Mouse (Mus musculus) embryo, embryonic 11.5 days (tissue): ENCODE measurements around the gene Clspn.
A peak's percentile ranks its signal among the peaks of the same experiment; 100 is the strongest.

Source experiments
- DNase-seq: peaks from one replicate; pipeline ENCODE4 v3.0.0-alpha.2; 2012; ENCODE audit warnings: low read depth, low spot score

The Clspn gene

DNA sequence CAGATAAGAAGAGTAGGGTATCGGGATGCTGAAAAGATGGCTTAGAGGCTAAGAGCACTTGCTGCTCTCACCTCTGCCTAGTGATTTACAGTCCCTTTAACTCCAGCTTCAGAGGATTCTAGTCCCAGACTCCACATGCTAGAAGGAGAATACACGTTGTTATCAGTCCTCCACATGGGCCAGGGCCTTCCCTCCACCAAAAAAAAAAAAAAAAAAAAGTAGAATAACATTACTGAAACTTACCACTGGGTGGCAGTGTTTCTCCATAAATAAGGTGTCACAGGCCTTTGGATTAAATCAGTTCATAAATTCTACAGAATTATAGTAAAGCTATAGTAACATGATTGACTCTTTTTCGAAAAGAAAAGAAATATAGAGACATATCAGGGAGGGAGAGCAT lies 2.3 kb upstream of the Clspn start:
- peak; percentile 54 for DNase-seq

DNA sequence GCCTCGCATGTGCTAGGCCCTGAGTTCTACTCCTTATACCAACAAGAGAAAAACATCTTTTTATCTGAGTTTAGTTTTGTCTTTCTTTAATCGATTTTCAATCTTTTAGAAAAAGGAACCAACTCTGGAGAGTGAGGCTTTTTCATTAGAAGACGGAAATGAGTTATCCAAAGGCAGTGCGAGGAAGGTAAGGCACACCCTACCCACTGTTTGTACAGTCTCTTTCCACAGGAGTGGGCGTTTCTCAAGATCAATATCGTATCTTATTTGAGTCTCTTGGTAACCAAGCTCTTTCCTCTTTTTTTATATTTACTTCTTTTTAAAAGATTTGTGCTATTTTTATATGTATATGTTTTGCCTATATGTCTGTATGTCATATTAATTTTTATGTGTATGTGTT lies 7.1 kb downstream of the Clspn start:
- no peak for DNase-seq

DNA sequence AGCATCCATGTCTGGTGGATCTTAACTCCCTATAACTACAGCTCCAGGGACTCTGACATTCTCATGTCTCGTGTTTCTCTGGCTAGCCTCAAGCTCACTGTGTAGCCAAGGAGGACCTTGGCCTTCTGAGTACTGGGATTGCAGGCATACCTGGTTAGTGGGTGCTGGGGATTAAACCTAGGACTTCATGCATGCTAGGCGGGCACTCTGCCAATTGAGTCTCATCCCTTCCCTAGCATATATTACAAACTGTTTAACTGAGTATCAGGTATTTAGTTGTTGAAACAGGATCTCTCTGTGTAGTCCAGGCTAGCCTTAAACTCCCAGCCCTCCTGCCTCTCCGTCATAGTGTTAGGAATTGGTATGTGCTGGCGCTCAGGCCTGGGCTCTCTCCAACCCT lies 10.5 kb downstream of the Clspn start:
- no peak for DNase-seq

DNA sequence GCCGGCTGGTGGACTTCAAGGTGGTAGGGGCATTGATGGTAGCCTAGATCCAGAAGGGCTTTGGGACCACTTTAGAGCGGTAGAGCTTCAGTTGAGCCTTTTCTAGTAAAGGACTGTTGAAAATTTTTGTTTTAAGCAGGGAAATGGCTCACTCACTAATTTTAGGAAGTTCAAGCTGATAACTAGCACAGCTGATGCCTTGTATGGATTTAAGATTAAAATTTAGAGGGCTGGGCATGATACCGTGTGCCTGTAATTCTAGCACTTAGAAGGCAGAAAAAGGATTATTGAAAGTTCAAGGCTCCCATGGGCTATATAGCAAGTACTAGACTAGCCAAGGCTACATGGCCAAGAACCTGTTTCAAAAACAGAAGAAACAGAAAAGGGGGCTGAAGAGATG lies 13.0 kb downstream of the Clspn start:
- DNase-seq, result no peak

DNA sequence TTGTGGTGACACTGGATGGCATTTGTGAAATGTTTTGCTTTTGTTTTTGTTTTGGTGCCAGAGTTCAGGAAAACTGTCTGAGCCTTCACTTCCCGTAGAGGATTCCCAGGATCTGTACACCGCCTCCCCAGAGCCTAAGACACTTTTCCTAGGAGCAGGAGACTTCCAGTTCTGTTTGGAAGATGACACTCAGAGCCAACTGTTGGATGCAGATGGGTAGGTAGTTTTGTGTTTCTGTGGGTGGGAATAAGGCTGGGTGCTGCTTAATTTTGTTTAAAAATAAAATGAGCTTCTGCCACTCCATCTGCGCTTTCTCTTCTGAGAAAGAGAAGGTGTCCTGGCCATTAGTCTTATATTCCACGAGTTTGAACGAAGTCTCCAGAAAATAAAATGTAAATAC lies 19.5 kb downstream of the Clspn start:
- DNase-seq, result no peak

DNA sequence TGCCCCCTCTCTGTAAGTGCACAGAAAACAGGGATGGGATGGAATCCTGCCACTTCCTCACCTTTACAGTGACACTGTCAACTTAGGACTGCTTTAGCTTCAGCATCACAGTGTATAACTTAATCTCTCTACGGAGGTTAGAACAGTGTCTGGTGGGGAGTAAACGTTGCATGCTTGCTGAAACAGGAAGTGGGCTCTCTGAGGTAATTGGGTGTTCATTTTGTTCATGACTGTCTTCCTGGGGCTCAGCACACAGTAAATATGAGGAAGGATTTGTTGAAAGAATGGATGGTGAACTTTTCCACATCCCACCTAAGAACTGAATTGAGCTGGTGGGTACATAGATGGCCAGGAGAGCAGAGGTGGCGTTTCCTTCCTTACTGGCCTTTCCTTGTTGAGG lies 21.2 kb downstream of the Clspn start:
- no peak for DNase-seq

DNA sequence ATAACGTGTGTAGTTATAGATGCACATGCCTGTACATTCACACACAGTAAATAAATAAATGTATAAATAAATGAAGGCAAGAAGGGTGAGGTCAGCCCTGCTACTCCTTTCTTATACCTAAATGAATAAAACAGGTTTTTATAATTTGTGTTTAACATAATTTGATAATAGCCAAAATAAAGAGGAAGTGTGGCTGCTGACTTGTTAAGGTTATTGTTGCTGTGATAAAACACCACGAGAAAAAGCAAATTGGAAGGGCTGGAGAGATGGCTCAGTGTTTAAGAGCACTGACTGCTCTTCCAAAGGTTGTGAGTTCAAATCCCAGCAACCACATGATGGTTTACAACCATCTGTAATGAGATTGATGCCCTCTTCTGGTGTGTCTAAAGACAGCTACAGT lies 22.3 kb downstream of the Clspn start:
- DNase-seq, result no peak

DNA sequence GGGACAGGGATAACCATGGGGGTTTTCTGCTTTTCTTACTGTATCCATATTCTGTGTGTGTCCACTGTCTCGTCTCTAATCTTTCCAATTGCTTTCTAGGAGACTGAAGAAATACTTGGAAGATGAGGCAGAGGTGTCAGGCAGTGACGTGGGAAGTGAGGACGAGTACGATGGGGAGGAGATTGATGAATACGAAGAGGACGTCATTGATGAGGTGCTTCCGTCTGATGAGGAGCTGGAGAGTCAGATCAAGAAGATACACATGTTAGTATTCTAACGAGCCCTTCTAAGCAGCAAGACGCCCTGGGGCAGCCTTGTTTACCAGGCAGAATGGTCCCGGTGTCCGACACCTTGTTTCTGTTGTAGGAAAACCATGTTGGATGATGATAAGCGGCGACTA lies 29.0 kb downstream of the Clspn start:
- DNase-seq, result no peak

DNA sequence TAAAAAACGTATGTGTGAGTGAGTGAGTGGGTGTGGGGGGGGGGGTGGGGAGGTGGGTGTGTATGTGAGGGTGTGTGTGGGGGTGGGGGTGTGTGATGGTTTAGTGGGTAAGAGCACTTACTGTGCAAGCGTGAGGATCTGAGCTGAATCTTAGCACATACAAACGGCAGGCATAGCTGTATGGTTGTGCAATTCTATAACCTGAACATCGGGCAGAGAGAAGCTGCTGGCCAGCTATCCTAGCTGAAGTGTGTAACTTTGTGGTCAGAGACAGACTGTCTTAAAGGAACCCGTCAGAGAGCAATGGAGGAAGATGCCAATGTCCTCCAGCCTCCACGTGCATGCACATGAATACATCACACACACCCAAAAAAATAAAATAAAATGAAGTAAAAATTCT lies 35.3 kb downstream of the Clspn start:
- DNase-seq, result no peak

DNA sequence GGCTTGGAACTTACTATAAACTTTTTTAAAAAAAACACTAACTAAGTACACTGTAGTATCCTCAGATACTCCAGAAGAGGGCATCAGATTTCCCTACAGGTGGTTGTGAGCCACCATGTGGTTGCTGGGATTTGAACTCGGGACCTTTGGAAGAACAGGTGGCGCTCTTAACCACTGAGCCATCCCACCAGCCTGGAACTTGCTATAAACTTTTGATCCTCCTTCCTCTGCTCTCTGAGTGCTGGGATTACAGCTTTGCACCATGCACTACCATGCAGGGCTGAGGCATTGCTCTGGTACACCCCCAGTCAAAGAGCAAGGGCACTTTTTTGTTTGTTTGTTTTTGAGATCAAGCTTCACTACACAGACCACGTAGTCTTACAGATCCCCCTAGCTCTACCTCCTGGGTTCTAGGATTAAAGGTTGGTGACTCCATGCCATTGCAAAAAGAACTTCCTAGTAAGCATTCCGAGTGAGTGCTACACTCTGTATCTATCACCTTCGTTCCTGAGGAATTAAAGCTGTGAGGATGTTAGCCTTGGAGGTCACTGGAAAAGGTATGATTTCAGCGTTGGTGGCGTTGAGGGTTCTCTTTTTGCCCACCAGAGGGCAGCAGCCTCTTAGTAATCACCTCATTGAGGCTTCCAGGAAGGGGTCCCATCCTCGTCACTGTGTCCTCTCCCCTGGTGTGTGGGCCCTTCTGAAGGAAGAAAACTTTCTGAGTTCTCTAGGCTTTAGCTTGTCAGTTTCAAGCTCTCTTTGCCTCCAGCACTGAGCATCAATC lies 43.4 kb downstream of the Clspn start:
- DNase-seq, result peak; percentile 65

DNA sequence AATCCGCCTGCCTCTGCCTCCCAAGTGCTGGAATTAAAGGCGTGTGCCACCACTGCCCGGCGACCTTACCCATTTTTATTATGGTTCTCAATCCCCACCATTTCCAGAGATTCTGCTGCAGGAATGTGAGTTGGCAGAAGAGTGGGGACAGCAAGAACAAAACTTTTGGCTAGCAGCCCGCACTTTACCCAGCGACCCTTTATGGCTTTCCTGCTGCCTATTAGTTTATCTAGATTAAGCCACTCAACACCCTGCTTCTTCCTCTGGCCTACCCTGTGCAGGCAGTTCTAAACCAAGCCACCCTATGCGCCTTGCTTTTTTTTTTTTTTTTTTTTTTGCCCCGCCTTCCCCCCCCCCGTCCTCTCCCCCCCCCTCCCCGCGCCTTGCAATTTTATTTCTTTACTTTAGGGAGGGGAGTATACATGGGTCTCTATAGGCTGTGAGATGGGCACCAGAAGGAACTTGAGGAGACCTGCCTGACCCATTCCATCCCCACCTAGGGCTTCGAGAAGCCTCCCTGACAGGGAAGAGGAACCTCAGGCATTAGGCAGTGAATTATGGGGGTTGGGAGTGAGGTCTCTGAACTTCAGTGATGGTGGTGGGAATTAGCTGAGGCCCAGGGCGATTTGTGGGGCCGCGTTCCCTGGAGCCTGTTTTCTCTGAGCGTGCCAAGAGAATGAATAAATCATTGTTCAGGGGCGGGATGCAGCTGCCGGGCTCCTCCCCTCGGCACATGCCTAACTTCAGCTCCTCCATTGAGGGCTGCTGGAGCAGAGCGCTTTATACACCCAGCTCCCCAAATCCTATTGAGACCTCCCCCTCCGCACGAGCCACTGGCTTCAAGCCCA lies 45.1 kb downstream of the Clspn start:
- peak; percentile 56 for DNase-seq

DNA sequence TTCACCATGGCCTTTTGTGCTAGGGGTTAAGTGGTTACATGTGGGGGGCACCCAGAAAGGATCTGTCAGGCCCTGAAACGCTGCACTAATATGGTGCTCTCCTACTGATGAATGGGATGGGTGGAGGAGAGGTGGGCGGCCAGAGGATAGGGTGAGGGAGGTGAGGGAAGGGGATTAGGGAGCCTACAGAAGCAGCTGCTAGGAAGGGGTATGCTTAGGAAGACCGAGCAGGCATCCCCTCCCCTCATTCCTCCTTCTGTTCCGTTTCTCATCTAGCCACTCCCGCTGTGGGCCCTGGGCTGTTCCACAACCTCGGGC lies 45.7 kb downstream of the Clspn start:
- no peak for DNase-seq

DNA sequence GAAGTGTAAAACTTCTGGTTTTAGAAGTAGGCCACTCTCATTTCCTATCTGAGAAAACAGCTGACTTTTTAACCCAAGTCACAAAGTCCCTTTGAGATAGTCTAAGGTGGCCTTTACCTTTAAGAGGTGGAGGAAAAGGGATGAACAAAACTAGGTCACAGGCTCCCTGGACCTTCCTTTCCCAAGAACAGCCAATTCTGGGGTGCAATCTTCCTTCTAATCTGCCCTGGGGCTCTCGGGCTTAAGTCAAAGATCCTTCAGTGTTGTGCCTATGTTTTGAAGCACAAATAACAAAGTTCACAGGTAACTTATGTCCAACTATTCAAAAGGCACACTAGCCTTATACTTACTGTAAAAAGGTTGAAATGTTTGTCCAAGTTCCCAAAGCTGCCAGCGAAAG lies 47.4 kb downstream of the Clspn start:
- DNase-seq, result no peak

DNA sequence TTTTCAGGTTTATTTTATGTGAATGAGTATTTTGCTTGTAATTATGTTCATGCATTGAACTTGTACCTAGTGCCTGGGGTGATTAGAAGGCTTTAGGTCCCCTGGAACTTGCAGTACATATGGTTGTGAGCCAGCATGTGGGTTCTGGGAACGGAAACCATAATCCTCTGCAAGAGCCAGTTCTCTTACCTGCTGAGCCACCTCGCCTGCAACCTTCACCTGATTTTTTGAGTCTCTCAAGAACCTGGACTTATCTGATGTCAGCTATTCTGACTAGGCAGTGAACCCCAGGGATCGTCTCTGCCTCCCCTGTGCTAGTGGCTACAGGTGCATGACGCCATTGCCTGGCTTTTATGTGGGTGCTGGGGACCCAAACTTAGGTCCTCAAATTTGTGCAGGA lies 49.0 kb downstream of the Clspn start:
- DNase-seq, result no peak

DNA sequence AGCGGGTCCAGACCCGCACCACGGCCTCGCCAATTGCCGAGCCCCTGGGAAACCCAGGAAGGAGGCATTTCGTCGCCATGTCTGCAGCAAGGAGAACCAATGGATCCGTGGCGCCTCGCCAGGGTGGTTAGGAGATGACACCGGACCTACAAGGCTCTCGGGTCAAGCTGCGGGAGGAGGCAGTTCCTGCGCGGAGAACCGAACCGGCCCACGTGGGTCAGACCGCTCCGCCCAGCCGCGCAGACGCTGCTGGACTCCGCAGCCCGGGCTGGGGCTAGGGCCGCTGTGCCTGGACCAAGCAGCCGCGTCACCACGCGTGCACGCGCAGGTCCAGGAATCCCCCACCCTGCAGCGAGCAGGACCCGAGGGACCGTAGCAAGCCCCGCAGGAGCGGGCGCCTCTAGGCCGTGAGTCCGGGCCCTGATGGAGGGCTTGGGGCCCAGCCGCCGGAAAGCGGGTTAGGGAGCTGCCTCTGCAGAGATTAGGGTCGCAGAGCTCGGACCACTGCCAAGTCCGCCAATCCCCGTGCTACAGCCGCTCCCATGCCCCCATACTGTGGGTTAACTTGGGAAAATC lies 53.0 kb downstream of the Clspn start, which contains the start of gene 5730409E04Rik:
TSS of gene 5730409E04Rik (plus strand) at position 213 of the 576 bp plus-strand sequence.
- DNase-seq, result peak; percentile 38

DNA sequence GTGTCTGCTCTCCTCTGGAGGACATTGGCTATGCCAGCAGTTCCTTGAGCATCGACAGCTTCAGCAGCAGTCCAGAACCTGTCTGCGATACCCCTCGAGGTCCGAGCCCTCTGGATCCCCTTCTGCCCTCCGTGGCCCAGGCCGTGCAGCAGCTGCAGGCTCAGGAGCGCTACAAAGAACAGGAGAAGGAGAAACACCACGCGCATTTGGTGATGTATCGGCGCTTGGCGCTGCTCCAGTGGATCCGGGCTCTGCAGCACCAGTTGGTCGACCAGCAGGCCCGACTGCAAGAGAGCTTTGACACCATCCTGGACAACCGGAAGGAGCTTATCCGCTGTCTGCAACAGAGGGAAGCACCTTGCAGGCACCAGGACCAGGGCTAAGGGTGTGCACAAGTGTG lies 55.3 kb downstream of the Clspn start:
- DNase-seq, result no peak

DNA sequence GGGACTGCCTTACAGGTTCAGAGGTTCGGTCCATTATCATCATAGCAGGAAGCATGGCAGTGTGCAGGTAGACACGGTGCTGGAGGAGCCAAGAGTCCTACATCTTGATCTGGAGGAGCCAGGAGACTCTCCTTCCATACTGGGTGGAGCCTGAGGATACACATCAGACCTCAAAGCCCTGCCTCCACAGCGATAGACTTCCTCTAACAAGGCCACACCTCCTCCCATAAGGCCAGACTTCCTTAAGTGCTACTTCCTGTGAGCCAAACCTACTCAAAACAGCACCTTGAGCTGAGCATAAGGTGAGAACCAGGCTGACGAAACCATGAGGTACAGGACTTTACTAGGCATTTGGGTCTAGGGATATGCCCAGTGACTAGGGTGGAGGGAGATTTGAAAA lies 59.6 kb downstream of the Clspn start:
- DNase-seq, result no peak

DNA sequence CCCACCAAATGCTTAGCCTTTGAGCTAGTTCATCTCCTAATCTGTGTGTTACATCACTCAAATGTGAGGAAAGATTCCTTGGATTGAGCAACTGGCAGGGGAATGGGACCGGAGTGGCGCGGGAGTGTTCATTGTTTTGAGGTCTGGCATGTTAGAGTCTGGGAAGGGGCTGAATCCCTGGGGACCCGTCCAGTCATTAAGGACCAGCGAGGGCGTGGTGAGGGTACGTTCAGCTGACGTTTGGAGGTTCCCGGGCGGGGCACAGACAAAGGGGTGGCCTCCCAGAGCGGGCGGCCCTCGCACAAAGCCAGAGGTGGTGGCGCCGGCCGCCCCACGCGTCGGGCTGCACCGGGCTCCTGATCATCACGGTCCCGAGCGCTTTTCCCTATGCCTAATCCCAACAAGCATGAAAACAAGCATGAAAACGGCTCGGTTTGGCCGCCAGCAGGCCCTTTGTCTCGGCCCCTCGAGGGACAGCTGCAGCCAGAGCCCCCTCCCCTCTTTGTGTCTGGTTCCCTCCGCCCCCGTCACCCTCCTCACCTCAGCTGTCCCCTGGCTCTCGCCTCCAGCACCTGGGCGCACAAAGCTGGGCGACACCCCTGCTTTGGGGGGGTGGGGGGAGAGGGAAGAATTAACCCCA lies 63.1 kb downstream of the Clspn start:
- DNase-seq, result peak; percentile 51

DNA sequence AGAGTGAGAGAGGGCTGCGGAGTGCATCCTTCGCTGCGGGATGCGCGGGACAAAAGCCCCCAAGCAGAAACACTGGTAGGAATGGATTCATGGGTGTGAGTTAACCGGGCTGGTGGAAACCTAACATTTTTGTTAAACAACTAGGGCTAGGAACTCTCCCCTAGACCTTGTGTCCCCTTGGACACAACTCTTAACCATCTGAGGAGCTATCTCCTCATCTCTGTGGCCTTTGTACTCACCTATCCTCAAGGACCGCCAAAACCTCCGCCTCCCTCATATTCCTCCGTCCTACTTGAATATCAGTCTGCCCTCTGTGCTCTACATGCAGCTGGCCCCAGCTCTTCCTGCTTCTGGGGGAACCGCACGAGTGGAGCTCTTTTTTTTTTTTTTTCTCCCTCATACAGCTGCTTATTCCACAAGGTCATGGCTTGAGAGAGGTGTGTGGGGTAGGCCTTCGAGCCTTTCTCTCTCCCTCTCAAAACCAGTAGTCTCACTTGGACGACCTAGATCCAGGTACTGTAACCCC lies 63.7 kb downstream of the Clspn start:
- no peak for DNase-seq

DNA sequence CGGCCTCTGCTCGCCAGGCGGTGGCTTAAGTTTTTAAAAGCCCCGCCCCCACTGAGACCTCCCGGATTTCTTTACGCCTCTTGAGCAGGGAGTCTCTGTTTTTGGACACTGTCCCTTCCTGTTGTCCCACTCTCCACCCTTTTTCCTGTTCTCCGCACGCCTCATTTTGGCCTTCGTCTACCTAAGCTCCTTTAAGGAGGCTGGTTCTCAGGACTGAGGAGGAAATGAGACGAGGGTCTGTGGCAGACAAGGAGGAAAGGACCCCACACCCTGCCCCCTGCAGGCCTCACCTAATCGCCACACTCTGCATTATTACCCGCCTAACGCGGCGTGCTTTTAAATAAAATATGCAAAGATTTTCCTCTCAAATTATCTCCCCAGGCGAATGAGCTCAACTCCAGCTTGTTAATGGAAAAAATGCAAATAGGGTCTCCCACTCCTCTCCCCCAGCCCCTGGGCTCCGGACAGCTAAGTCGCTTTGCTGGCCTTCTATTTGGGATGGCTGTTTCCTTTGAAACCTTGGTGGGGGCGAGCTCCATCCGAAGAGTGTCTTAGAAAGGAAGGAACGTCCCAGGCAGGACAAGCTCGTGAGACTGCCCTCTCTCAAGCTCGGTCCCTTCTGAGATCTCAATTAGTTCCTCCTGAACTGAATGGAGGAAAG lies 70.4 kb downstream of the Clspn start:
- no peak for DNase-seq

DNA sequence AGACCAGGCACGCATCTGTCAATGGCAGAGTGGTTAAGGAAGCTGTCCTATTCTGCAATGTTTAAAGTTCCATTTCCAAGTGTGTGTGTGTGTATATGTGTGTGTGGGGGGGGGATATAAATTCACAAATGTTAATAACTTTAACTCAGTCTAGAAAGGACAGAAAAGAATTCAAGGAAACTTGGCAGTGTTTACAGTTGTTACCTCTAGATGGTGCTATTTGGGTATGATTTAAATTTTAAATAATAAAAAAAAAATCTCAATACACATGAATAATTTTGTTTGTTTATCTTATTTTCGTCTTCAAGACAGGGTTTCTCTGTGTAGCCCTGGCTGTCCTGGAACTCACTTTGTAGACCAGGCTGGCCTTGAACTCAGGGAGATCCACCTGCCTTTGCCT lies 75.2 kb downstream of the Clspn start:
- DNase-seq, result no peak

DNA sequence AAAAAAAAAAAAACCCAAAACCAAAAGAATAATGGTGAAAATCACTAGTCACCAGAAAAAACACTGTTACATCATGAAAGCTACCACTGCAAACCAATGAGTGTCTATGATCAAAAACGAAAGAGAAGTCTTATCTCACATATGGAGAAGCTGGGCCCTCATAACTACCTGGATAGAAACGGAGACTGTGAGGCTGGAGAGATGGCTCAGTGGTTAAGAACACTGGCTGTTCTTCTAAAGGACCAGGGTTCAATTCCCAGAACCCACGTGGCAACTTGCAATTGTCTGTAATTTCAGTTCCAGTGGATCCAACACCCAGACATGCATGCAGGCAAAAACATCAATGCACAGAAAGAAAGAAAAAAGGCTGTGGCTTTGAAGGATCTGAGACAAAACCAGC lies 75.9 kb downstream of the Clspn start:
- DNase-seq, result no peak
